Mouse (Mus musculus): ENCODE measurements around the gene E2f3. TPM values are rescaled to one million over a fixed set of nuclear protein-coding genes. Genes with fewer than 3 reads are reported as not detected.
A peak's percentile ranks its signal among the peaks of the same experiment; 100 is the strongest.

Gene E2f3
- total and polyA plus RNA-seq, 3 experiments: 15.4 to 15.5 (median 15.5) TPM

DNA sequence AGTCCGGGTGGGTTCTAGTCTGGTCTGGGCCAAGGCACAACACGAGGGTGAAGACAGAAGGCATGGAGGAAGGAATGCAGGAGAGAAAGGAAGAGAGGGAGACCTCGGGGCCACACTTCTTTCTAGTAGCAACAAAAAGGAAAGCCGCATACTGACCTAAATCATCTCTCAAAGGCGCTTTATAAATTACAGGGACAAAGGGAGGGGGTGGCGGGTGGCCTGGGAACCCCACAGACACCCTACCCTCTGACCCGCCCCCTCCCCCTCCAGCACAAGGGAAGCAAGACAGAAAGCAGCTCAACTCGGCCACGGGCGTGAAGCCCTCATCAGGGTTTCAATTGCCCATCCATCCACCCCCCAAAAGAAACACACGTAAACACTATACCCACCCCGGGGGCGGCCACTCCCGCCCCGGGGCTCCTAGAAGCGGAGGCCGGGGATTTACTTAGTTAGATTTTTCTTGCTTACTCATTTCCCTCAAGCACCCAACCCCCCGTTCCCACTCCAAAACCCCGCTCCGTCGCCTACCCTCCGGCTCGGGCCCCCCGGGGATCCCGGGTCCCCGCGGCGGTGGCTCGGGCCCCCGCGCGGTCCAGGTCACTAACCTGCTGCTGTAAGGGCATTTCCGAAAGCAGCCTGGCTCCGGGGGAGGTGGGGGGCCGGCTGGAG lies 2.2 kb downstream of the E2f3 start:
- Histone ChIP-seq H3K36me3 (replicated peaks) (peaks cover 36% of the 10 kb centered on the region), H3K9me3 (replicated peaks) (no peaks in the 10 kb centered on the region), H3K4me3 (ENCODE audit: low read depth, low read length) (peak overlapping the region; percentile 94), H3K27me3 (ENCODE audit: insufficient read depth, low read length) (no peaks in the 10 kb centered on the region), H3K4me1 (ENCODE audit: insufficient read depth, low read depth, low read length) (peaks cover 36% of the 10 kb centered on the region)
- TF ChIP-seq CTCF (IDR thresholded peaks at IDR 0.05; ENCODE audit: low read depth, low read length) (no peak), GATA1 (IDR thresholded peaks at IDR 0.05; ENCODE audit: borderline replicate concordance, low read length) (no peak), GATA2 (IDR thresholded peaks at IDR 0.05; ENCODE audit: borderline replicate concordance, low read depth, low read length) (no peak), POLR2AphosphoS5 (IDR thresholded peaks at IDR 0.05; ENCODE audit: insufficient replicate concordance, low read depth, low read length) (no peak), TAL1 (conservative IDR thresholded peaks at IDR 0.05; ENCODE audit: low read depth, low read length) (no peak)
- no peak for DNase-seq (ENCODE audit: low spot score)
- no peak for ATAC-seq (ENCODE audit: extremely low read depth, insufficient number of reproducible peaks, low FRiP score, poor library complexity, severe bottlenecking)

DNA sequence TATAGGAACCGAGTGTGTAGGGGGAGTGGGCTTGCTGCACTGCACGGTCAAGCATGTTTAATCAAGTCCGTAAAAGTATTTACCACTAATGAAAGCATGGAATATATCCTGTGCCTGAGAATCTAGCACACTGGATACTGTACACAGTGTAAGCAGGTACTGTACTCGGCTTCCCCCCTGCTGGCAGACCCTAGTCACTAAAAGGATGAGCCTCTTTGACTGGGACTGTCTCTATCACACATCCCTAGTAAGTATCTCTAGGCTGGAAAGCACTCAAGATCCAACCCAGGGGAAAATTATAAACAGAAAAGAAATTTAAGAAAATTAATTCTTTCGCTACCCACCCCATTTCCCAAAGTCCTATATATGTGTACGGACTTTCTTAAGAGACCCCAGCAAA lies 2.8 kb downstream of the E2f3 start:
- peak; percentile 49 for DNase-seq (ENCODE audit: low spot score)
- H3K4me1 ChIP-seq (ENCODE audit: insufficient read depth, low read depth, low read length): peaks cover 36% of the 10 kb centered on the region
- no peaks in the 10 kb centered on the region for H3K27me3 ChIP-seq (ENCODE audit: insufficient read depth, low read length)
- H3K36me3 ChIP-seq (replicated peaks): peaks cover 43% of the 10 kb centered on the region
- ATAC-seq (ENCODE audit: extremely low read depth, insufficient number of reproducible peaks, low FRiP score, poor library complexity, severe bottlenecking): no peak
- H3K9me3 ChIP-seq (replicated peaks): no peaks in the 10 kb centered on the region
- no peak for TF ChIP-seq GATA1 (IDR thresholded peaks at IDR 0.05; ENCODE audit: borderline replicate concordance, low read length)
- TF ChIP-seq GATA2 (IDR thresholded peaks at IDR 0.05; ENCODE audit: borderline replicate concordance, low read depth, low read length): no peak
- TF ChIP-seq TAL1 (conservative IDR thresholded peaks at IDR 0.05; ENCODE audit: low read depth, low read length): no peak
- peak; percentile 24; the same call in 1 of the 2 replicates for TF ChIP-seq CTCF (IDR thresholded peaks at IDR 0.05; ENCODE audit: low read depth, low read length)
- TF ChIP-seq POLR2AphosphoS5 (IDR thresholded peaks at IDR 0.05; ENCODE audit: insufficient replicate concordance, low read depth, low read length): no peak
- H3K4me3 ChIP-seq (ENCODE audit: low read depth, low read length): peak overlapping the region; percentile 94

DNA sequence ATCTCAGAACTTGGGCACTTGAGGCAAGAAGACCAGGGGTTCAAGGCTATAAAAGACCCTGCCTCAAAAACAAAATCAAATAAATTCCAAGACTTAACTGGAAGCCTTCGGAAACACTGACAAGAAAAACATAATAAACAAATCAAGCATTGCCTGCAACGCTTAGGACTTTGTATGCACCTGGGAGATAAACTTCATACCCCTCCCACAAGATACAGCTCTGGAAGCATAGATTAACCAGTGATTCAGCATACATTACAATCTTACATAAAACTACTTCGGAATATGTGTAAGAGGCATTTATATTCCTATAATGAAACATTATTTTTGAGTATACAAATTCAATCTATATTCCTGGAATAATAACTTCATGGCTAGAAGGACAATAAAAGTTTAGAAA lies 3.5 kb downstream of the E2f3 start:
- peaks cover 37% of the 10 kb centered on the region for H3K4me1 ChIP-seq (ENCODE audit: insufficient read depth, low read depth, low read length)
- no peak for ATAC-seq (ENCODE audit: extremely low read depth, insufficient number of reproducible peaks, low FRiP score, poor library complexity, severe bottlenecking)

DNA sequence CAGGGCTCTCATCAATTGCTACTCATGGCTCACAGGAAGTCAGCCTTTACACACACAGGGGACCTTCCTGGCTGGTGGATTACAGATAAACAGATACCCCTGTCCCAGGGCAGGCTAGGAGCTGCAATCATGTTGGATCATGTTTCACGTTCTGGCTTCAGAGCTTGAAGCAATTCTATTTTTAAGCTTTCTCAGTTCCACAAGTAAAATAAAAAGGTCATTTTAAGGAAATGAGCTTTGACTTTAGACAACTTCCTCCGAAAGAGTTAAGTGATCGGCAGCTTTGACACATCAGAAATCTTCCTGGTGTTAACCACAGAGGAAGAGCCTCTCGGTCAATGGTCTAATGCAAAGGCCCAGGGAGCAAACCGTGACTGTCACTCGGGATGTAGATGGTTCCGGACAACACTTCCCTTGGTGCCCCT lies 6.7 kb downstream of the E2f3 start:
- H3K4me3 ChIP-seq (ENCODE audit: low read depth, low read length): no peak overlapping the region
- H3K9me3 ChIP-seq (replicated peaks): no peaks in the 10 kb centered on the region
- DNase-seq (ENCODE audit: low spot score) (no peak), ATAC-seq (ENCODE audit: extremely low read depth, insufficient number of reproducible peaks, low FRiP score, poor library complexity, severe bottlenecking) (no peak)
- no peaks in the 10 kb centered on the region for H3K27me3 ChIP-seq (ENCODE audit: insufficient read depth, low read length)
- no peak for TF ChIP-seq CTCF (IDR thresholded peaks at IDR 0.05; ENCODE audit: low read depth, low read length)
- TF ChIP-seq GATA1 (IDR thresholded peaks at IDR 0.05; ENCODE audit: borderline replicate concordance, low read length): no peak
- no peak for TF ChIP-seq POLR2AphosphoS5 (IDR thresholded peaks at IDR 0.05; ENCODE audit: insufficient replicate concordance, low read depth, low read length)
- H3K4me1 ChIP-seq (ENCODE audit: insufficient read depth, low read depth, low read length): peaks cover 45% of the 10 kb centered on the region
- peaks cover 80% of the 10 kb centered on the region for H3K36me3 ChIP-seq (replicated peaks)

More for the DNA sequence above, 3.5 kb downstream of the E2f3 start:
- H3K27me3 ChIP-seq (ENCODE audit: insufficient read depth, low read length): no peaks in the 10 kb centered on the region
- no peak overlapping the region; the same call in 1 of the 2 replicates for H3K4me3 ChIP-seq (ENCODE audit: low read depth, low read length)
- DNase-seq (ENCODE audit: low spot score): no peak
- H3K36me3 ChIP-seq (replicated peaks): peaks cover 49% of the 10 kb centered on the region
- no peak for TF ChIP-seq CTCF (IDR thresholded peaks at IDR 0.05; ENCODE audit: low read depth, low read length)
- no peak for TF ChIP-seq TAL1 (conservative IDR thresholded peaks at IDR 0.05; ENCODE audit: low read depth, low read length)
- TF ChIP-seq GATA2 (IDR thresholded peaks at IDR 0.05; ENCODE audit: borderline replicate concordance, low read depth, low read length): no peak
- TF ChIP-seq POLR2AphosphoS5 (IDR thresholded peaks at IDR 0.05; ENCODE audit: insufficient replicate concordance, low read depth, low read length): no peak
- no peaks in the 10 kb centered on the region for H3K9me3 ChIP-seq (replicated peaks)

DNA sequence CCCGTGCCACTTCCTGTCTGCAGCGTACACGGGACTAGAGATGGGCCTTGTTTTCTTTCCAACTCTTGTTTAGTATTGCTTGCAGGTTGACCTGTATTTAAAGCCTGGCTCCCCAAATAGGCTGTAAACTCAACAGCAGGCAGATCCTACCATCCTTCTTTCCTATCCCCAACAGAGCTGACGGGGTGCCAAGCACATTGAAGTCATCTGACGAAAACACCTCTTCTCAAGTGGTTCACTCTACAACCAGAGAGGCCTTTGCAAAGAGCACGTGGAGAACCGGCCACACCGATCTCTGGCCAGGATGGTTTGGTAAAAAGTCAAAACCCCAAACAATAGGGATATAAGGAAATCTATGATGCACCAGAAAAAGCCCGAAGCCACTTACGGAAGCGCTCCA lies 8.5 kb downstream of the E2f3 start:
- ATAC-seq (ENCODE audit: extremely low read depth, insufficient number of reproducible peaks, low FRiP score, poor library complexity, severe bottlenecking): no peak
- Histone ChIP-seq H3K36me3 (replicated peaks) (peaks cover 93% of the 10 kb centered on the region), H3K9me3 (replicated peaks) (no peaks in the 10 kb centered on the region), H3K27me3 (ENCODE audit: insufficient read depth, low read length) (no peaks in the 10 kb centered on the region), H3K4me3 (ENCODE audit: low read depth, low read length) (no peak overlapping the region), H3K4me1 (ENCODE audit: insufficient read depth, low read depth, low read length) (peaks cover 40% of the 10 kb centered on the region)
- TF ChIP-seq GATA1 (IDR thresholded peaks at IDR 0.05; ENCODE audit: borderline replicate concordance, low read length) (no peak), POLR2AphosphoS5 (IDR thresholded peaks at IDR 0.05; ENCODE audit: insufficient replicate concordance, low read depth, low read length) (no peak), TAL1 (conservative IDR thresholded peaks at IDR 0.05; ENCODE audit: low read depth, low read length) (no peak), GATA2 (IDR thresholded peaks at IDR 0.05; ENCODE audit: borderline replicate concordance, low read depth, low read length) (no peak)
- no peak for DNase-seq (ENCODE audit: low spot score)

DNA sequence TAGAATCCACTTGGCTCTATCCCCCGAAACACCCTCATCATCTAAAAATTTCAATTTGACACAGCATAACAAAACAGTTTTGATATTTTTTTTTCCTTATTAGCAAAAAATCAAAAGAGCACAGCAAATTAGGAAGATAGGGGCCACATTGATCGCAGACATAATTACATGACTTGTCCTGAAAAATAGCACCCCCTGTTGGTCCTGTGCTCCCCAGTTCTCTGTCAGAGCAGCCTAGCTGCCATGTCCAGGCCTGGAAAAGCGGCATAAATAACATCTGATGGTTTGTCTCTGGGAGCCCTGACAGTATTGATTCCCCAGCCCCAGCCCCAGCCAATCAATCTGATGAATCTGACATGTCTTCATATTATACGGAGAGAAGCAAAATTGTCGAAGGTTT lies 11.8 kb downstream of the E2f3 start:
- H3K36me3 ChIP-seq (replicated peaks): peaks cover 86% of the 10 kb centered on the region
- ATAC-seq (ENCODE audit: extremely low read depth, insufficient number of reproducible peaks, low FRiP score, poor library complexity, severe bottlenecking) (no peak), DNase-seq (ENCODE audit: low spot score) (no peak)
- no peaks in the 10 kb centered on the region for H3K9me3 ChIP-seq (replicated peaks)
- H3K4me1 ChIP-seq (ENCODE audit: insufficient read depth, low read depth, low read length): peaks cover 31% of the 10 kb centered on the region
- H3K27me3 ChIP-seq (ENCODE audit: insufficient read depth, low read length): no peaks in the 10 kb centered on the region
- H3K4me3 ChIP-seq (ENCODE audit: low read depth, low read length): no peak overlapping the region
- TF ChIP-seq CTCF (IDR thresholded peaks at IDR 0.05; ENCODE audit: low read depth, low read length) (no peak), TAL1 (conservative IDR thresholded peaks at IDR 0.05; ENCODE audit: low read depth, low read length) (no peak), GATA2 (IDR thresholded peaks at IDR 0.05; ENCODE audit: borderline replicate concordance, low read depth, low read length) (no peak), GATA1 (IDR thresholded peaks at IDR 0.05; ENCODE audit: borderline replicate concordance, low read length) (no peak), POLR2AphosphoS5 (IDR thresholded peaks at IDR 0.05; ENCODE audit: insufficient replicate concordance, low read depth, low read length) (no peak)
